Mouse (Mus musculus): ENCODE results near the gene Tbca. TPM values are rescaled to one million over a fixed set of nuclear protein-coding genes. Genes with fewer than 3 reads are reported as not detected.
A peak's percentile ranks its signal among the peaks of the same experiment; 100 is the strongest.

Gene Tbca
- polyA plus RNA-seq, 1 experiment from 2014 or later, result 261 TPM

DNA sequence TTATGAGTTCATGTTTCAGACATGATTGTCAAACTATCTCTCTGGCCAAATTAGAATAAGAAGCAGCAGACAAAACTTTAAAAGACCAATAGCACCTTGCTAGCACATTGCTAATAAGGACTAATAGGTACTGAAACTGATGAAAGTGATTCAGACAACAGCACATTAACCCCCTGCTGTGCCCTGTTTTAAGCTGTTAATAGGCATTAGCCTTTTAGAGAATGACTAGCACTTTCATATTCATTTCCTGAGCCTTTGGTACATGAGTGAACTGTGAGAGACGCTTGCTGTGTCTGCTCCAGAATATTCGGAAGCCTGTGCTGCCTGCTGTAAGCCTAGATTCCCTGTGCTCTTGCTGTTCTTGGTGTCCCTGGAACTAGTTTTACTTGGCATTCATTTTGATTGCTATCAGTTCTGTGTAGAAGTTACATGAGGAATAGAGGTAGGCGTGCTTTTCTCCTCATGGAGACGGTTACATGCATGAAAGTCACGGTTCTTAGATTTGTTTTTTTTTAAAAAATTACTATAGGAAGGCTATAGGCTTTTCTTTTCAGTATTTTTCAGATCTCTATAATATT is 14.9 kb downstream of the Tbca start:
- WGBS, result 79% methylated on average over 5 of the region's 5 CpGs
- ATAC-seq (ENCODE audit: insufficient number of reproducible peaks, insufficient read depth, low FRiP score, low read depth), result no peak

DNA sequence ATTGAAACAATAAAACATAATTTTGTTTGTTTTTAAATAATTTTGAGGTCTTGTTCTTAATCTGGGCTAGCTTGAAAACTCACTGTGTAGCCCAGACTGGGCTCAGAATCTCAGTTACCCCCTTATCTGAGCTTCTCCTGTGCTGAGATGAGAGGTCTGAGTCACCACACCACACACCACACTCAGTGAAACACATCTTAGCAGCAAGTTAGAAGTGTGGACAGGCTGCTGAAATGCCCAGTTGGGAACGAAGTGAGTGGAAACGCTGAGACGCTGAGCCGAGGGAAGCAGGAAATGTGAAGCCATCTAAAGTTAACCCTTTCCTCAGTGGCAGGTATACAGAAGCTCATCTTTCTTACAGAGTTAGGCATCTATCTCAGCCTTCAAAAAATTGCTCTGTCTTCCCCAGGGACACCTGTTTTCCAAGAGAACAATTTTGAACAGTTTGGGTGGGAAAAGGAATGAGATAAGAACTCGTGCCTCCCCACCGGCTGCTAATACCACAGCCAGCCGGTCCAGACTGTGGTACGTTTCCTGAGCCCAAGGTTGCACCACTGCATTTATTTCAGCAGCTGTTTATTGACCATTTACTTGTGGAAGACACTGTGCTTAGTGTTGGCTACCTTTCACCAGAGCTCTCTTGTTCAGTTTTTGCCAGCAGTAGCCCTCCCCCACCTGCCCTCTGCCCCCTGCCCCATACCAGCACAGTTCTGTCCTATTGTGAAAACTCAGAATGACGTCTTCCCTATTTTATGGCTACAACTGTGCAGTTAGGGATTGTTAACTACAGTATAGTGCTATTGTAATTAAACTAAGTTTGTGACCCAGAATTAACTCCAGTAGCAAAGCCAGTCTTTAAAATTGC is 17.8 kb downstream of the Tbca start:
- ATAC-seq (ENCODE audit: insufficient number of reproducible peaks, insufficient read depth, low FRiP score, low read depth), result peak; percentile 80
- Histone ChIP-seq H3K9ac (ENCODE audit: low read length) (peak overlapping the region; percentile 34; the same call in 1 of the 2 replicates), H3K36me3 (ENCODE audit: control insufficient read depth, insufficient read depth, low read length) (no peaks in the 10 kb centered on the region), H3K9me3 (ENCODE audit: control insufficient read depth, low read length) (no peaks in the 10 kb centered on the region), H3K27me3 (ENCODE audit: control insufficient read depth, insufficient read depth, low read length) (no peaks in the 10 kb centered on the region), H3K4me2 (ENCODE audit: low read length) (peak overlapping the region; percentile 62), H3K4me1 (ENCODE audit: control insufficient read depth in 2 of 2, insufficient read depth in 2 of 2, low read length in 2 of 2) (peaks cover 8 to 39% of the 10 kb centered on the region in 2 experiments), H3K4me3 (ENCODE audit: control insufficient read depth in 1 of 2, insufficient read depth in 1 of 2, low read depth in 1 of 2, low read length in 2 of 2) (peak overlapping the region; percentile 18; a peak in 3 of 4 replicates), H3K27ac (replicated peaks in 1 of 2; ENCODE audit: control insufficient read depth in 1 of 2, insufficient read depth in 1 of 2, low read depth in 2 of 2, low read length in 2 of 2) (peak overlapping the region; percentile 62 to 74)
- 2% methylated on average over 9 of the region's 9 CpGs for WGBS

More for the DNA sequence above, 14.9 kb downstream of the Tbca start:
- H3K4me2 ChIP-seq (ENCODE audit: low read length), result no peak overlapping the region
- no peaks in the 10 kb centered on the region for H3K27me3 ChIP-seq (ENCODE audit: control insufficient read depth, insufficient read depth, low read length)
- H3K4me3 ChIP-seq (ENCODE audit: control insufficient read depth in 1 of 2, insufficient read depth in 1 of 2, low read depth in 1 of 2, low read length in 2 of 2), result no peak overlapping the region
- no peaks in the 10 kb centered on the region for H3K36me3 ChIP-seq (ENCODE audit: control insufficient read depth, insufficient read depth, low read length)
- no peak overlapping the region for H3K27ac ChIP-seq (replicated peaks in 1 of 2; ENCODE audit: control insufficient read depth in 1 of 2, insufficient read depth in 1 of 2, low read depth in 2 of 2, low read length in 2 of 2)
- no peak overlapping the region for H3K9ac ChIP-seq (ENCODE audit: low read length)
- H3K4me1 ChIP-seq (ENCODE audit: control insufficient read depth in 2 of 2, insufficient read depth in 2 of 2, low read length in 2 of 2), result peaks cover 8 to 42% of the 10 kb centered on the region in 2 experiments
- no peaks in the 10 kb centered on the region for H3K9me3 ChIP-seq (ENCODE audit: control insufficient read depth, low read length)

DNA sequence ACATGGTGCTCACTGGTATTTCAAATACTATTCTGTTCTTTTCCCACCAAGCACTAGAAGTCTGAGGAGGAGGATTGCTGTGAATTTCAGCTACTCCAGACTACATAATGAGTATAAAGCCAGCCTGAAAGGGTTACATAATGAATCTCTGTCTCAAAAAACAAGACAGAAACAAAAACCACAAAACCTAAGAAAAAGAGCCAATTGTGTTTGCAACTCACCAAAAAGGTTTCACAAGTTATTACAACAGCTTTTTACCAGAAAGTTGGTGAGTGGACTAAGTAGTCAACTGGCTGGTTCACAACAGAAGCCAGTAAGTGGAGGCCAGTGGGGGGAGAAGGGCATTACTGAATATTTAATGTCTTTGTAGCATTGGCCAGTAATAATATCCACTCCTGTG is 19.9 kb downstream of the Tbca start:
- Histone ChIP-seq H3K36me3 (ENCODE audit: control insufficient read depth, insufficient read depth, low read length) (no peaks in the 10 kb centered on the region), H3K4me3 (ENCODE audit: control insufficient read depth in 1 of 2, insufficient read depth in 1 of 2, low read depth in 1 of 2, low read length in 2 of 2) (no peak overlapping the region), H3K9me3 (ENCODE audit: control insufficient read depth, low read length) (no peaks in the 10 kb centered on the region), H3K27me3 (ENCODE audit: control insufficient read depth, insufficient read depth, low read length) (no peaks in the 10 kb centered on the region), H3K4me1 (ENCODE audit: control insufficient read depth in 2 of 2, insufficient read depth in 2 of 2, low read length in 2 of 2) (peaks cover 8 to 37% of the 10 kb centered on the region in 2 experiments), H3K9ac (ENCODE audit: low read length) (no peak overlapping the region), H3K4me2 (ENCODE audit: low read length) (no peak overlapping the region), H3K27ac (replicated peaks in 1 of 2; ENCODE audit: control insufficient read depth in 1 of 2, insufficient read depth in 1 of 2, low read depth in 2 of 2, low read length in 2 of 2) (no peak overlapping the region)
- no peak for ATAC-seq (ENCODE audit: insufficient number of reproducible peaks, insufficient read depth, low FRiP score, low read depth)

DNA sequence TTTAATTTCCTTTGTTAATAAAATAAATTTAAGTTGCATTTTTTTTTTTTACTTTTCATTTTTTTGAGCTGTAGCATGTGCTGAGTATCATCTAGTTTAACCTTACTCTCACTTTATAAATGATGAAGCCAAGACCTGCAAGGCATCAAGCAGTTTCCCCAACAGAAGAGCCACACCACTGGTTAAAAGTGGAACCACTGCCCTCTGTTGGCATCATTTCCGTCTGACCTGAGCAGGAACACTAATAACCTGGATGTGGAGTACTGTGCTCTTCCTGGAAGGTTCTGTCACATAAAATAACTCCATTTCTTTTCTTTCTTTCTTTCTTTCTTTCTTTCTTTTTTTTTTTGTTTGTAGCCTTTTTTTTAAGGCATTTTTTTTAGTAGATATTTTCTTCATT is 21.0 kb downstream of the Tbca start:
- no peak overlapping the region for H3K4me2 ChIP-seq (ENCODE audit: low read length)
- H3K4me1 ChIP-seq (ENCODE audit: control insufficient read depth in 2 of 2, insufficient read depth in 2 of 2, low read length in 2 of 2), result peaks cover 8 to 37% of the 10 kb centered on the region in 2 experiments
- H3K27me3 ChIP-seq (ENCODE audit: control insufficient read depth, insufficient read depth, low read length), result no peaks in the 10 kb centered on the region
- 60% methylated on average over 1 of the region's 1 CpGs for WGBS
- no peak overlapping the region for H3K9ac ChIP-seq (ENCODE audit: low read length)
- H3K9me3 ChIP-seq (ENCODE audit: control insufficient read depth, low read length), result no peaks in the 10 kb centered on the region
- H3K36me3 ChIP-seq (ENCODE audit: control insufficient read depth, insufficient read depth, low read length), result no peaks in the 10 kb centered on the region
- H3K27ac ChIP-seq (replicated peaks in 1 of 2; ENCODE audit: control insufficient read depth in 1 of 2, insufficient read depth in 1 of 2, low read depth in 2 of 2, low read length in 2 of 2), result no peak overlapping the region
- ATAC-seq (ENCODE audit: insufficient number of reproducible peaks, insufficient read depth, low FRiP score, low read depth), result no peak
- no peak overlapping the region for H3K4me3 ChIP-seq (ENCODE audit: control insufficient read depth in 1 of 2, insufficient read depth in 1 of 2, low read depth in 1 of 2, low read length in 2 of 2)

DNA sequence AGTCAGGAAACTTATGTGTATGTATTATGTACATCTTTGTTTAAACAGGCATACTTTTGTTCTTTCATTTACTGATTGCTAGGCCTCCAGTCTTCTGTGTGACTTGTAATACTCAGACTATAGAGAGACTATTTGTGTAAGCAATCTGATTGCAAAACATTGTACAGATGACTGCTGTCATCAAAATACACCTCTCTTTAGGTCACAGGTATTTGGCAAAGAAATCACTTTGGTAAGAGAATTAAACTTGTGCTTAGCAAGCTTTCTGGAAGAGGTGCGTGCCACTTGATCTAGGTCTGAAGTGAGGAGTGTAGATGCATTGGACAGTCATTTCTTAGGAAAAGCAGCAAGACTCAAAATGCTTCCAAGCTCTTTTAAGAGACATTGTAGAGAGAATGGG is 22.7 kb downstream of the Tbca start:
- H3K4me3 ChIP-seq (ENCODE audit: control insufficient read depth in 1 of 2, insufficient read depth in 1 of 2, low read depth in 1 of 2, low read length in 2 of 2), result no peak overlapping the region
- 95% methylated on average over 1 of the region's 1 CpGs for WGBS
- no peaks in the 10 kb centered on the region for H3K9me3 ChIP-seq (ENCODE audit: control insufficient read depth, low read length)
- H3K4me2 ChIP-seq (ENCODE audit: low read length), result no peak overlapping the region
- no peaks in the 10 kb centered on the region for H3K27me3 ChIP-seq (ENCODE audit: control insufficient read depth, insufficient read depth, low read length)
- no peaks in the 10 kb centered on the region for H3K36me3 ChIP-seq (ENCODE audit: control insufficient read depth, insufficient read depth, low read length)
- no peak overlapping the region for H3K9ac ChIP-seq (ENCODE audit: low read length)
- no peak overlapping the region for H3K27ac ChIP-seq (replicated peaks in 1 of 2; ENCODE audit: control insufficient read depth in 1 of 2, insufficient read depth in 1 of 2, low read depth in 2 of 2, low read length in 2 of 2)
- H3K4me1 ChIP-seq (ENCODE audit: control insufficient read depth in 2 of 2, insufficient read depth in 2 of 2, low read length in 2 of 2), result peaks cover 5 to 24% of the 10 kb centered on the region in 2 experiments
- ATAC-seq (ENCODE audit: insufficient number of reproducible peaks, insufficient read depth, low FRiP score, low read depth), result no peak

DNA sequence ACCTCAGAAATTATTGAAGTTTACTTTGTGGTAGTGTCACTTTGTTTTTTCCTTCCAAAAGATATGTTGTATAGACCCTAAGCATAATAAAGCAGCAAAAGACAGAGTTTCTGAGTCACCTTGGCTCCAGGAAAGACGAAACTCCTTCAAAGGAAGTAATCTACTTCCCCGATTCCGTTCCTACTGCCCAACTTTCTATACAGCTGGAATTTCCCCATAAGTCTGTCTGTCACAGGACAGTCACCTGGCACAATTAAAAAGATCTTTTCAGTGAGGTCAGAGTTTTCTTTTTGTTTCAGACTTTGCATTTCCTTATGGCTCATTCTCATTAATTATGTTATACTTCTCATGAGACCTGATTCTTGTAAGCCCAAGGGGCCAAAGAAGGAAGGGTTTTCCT is 25.1 kb downstream of the Tbca start:
- no peaks in the 10 kb centered on the region for H3K9me3 ChIP-seq (ENCODE audit: control insufficient read depth, low read length)
- H3K27ac ChIP-seq (replicated peaks in 1 of 2; ENCODE audit: control insufficient read depth in 1 of 2, insufficient read depth in 1 of 2, low read depth in 2 of 2, low read length in 2 of 2), result no peak overlapping the region
- ATAC-seq (ENCODE audit: insufficient number of reproducible peaks, insufficient read depth, low FRiP score, low read depth), result no peak
- no peak overlapping the region for H3K9ac ChIP-seq (ENCODE audit: low read length)
- no peaks in the 10 kb centered on the region for H3K36me3 ChIP-seq (ENCODE audit: control insufficient read depth, insufficient read depth, low read length)
- H3K4me2 ChIP-seq (ENCODE audit: low read length), result no peak overlapping the region
- H3K27me3 ChIP-seq (ENCODE audit: control insufficient read depth, insufficient read depth, low read length), result no peaks in the 10 kb centered on the region
- no peak overlapping the region for H3K4me3 ChIP-seq (ENCODE audit: control insufficient read depth in 1 of 2, insufficient read depth in 1 of 2, low read depth in 1 of 2, low read length in 2 of 2)
- peaks cover 0 to 22% of the 10 kb centered on the region in 2 experiments; a peak in 3 of 4 replicates for H3K4me1 ChIP-seq (ENCODE audit: control insufficient read depth in 2 of 2, insufficient read depth in 2 of 2, low read length in 2 of 2)
- 62% methylated on average over 3 of the region's 3 CpGs for WGBS

DNA sequence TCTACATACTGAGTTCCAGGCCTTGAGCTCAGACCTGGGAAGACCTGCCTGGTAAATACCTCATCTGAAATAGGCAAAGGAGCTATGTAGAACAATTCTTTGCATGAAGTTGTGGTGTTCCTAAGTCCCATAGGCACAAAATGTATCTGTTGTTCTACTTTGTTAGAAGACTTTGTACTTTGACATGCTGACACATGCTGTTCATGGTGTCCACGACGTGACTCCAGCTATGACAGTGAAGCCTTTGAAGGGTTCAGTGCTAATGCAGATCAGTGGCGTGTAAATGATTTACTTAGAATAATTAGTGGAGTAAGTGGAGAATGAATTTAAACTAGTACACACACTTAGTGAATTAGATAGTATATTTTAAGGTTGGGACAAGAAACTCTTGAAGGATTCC is 31.8 kb downstream of the Tbca start:
- WGBS, result 75% methylated on average over 3 of the region's 3 CpGs
- Histone ChIP-seq H3K4me3 (ENCODE audit: control insufficient read depth in 1 of 2, insufficient read depth in 1 of 2, low read depth in 1 of 2, low read length in 2 of 2) (no peak overlapping the region), H3K9ac (ENCODE audit: low read length) (no peak overlapping the region), H3K4me1 (ENCODE audit: control insufficient read depth in 2 of 2, insufficient read depth in 2 of 2, low read length in 2 of 2) (peaks cover 0 to 18% of the 10 kb centered on the region in 2 experiments; a peak in 3 of 4 replicates), H3K27ac (replicated peaks in 1 of 2; ENCODE audit: control insufficient read depth in 1 of 2, insufficient read depth in 1 of 2, low read depth in 2 of 2, low read length in 2 of 2) (no peak overlapping the region), H3K9me3 (ENCODE audit: control insufficient read depth, low read length) (no peaks in the 10 kb centered on the region), H3K36me3 (ENCODE audit: control insufficient read depth, insufficient read depth, low read length) (peaks cover 12% of the 10 kb centered on the region; the same call in 1 of the 2 replicates), H3K4me2 (ENCODE audit: low read length) (no peak overlapping the region), H3K27me3 (ENCODE audit: control insufficient read depth, insufficient read depth, low read length) (no peaks in the 10 kb centered on the region)
- ATAC-seq (ENCODE audit: insufficient number of reproducible peaks, insufficient read depth, low FRiP score, low read depth), result no peak

All from heart, embryonic 14.5 days (tissue).